Mouse (Mus musculus): ENCODE data around the gene Alad.

The Alad gene

GRCm38 (mm10) chr4:62517538-62518415 is 1.9 kb downstream of the Alad start:
- in situ Hi-C loops (cut with MboI, MseI): no loop called here

DNA sequence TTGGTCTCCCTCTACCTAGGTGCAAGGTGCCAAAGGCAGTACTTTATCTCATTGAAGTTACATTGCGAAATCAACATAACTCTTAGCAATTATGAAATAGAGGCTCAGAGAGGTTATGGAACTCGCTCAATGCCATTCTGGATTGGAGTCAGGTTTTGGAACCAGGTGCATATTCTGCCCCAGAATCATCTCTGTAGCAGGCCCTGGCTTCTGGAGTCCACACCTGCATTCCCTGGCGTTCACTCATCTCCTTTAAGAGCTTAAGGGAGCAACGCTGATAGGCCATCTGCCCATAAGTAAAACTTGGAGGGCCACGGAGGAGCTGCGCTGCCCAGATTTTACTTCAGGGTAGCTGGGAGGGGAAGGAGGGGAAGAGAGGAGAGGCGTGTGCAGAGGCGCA is 2.7 kb downstream of the Alad start:
- in situ Hi-C loops (cut with MboI, MseI): no loop called here

- in situ Hi-C loops (cut with MboI, MseI): no loop called here
Measured at GRCm38 (mm10) chr4:62516579-62516978, 3.1 kb downstream of the Alad start.

DNA sequence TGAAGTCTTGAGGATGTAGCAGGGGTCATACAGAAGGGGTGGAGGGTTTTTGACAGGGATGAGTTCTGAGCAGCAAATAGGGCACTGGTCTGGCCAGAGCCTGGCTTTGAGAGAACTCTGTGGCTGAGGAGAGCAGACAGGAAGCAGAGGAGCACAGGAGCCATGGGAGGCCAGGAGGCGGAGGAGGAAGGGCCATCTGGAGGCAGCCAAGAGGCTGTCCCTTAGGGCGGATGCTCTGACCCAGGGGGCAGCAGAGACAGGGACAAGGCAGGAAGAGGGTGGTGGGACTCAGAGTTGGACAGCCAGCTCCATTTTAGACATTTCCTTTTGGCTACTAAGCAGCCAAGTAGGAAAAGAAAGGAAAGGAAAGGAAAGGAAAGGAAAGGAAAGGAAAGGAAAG is 3.6 kb downstream of the Alad start:
- in situ Hi-C loops (cut with MboI, MseI): no loop called here

- in situ Hi-C loops (cut with MboI, MseI): no loop called here
Measured at GRCm38 (mm10) chr4:62515490-62515889, 4.2 kb downstream of the Alad start.

GRCm38 (mm10) chr4:62514995-62515394 is 4.7 kb downstream of the Alad start:
- in situ Hi-C loops (cut with MboI, MseI): no loop called here

DNA sequence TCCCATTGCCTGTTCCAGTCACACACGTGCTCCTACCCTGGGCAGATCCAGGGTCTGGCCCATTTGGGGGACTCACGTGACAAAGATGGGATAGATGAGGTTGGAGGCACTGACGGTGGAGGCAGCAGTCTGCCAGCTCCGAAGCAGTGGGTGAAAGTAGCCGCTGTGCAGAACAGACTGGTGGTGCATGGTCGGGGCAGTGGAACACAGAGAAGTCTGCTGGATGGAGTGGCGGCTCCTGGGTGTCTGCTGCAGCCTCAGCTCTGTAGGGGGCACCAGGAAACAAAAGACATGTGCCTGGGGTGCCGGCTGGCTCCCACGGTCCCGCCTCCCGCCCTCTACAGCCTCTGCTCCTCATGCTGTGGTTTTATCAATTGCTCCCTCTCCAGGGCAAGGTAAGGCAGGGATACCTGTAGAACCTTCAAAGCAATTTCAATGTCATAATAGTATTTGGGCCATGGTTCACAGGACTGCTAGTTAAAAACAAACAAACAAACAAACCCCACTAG is 5.7 kb downstream of the Alad start:
- in situ Hi-C loops (cut with MboI, MseI): no loop called here

DNA sequence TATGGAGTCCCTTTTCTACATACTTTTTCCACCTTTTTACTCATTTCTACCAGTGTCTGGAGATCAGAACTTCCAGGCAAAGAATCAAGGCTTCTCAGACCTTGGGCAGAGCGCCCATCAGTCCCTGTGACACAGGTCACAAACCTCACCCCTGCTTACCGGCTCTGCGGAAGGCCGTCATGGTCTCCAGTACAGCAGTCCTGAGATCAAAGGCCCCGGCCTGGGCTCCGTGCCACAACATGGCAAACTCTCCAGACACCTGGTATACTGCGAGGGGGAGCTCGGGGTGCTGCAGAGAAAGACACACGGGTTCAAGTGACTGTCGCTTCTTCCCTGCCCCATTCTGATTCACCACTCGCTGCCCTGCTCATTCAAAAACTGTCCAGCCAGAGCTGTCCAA is 9.8 kb downstream of the Alad start:
- in situ Hi-C loops (cut with MboI, MseI): no loop called here

DNA sequence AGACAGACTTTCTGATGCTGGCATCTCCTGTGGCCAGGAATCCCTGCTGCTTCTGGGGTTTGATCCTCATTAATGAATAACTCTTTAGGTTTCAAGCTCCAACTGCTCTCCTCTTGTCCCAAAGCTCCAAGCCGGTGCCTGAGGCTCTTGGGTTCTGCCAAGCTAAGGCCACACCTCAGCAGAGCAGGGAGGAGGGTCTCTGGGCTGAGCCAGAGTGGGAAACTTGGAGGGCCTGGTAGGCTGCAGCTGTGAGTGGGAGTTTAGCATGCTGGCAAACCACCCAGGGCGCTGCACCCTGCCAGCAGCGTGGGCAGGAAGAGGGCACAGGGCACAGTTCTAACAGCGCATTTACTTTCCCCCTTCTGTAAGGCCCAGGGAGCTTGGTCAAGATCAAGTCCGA is 10.9 kb downstream of the Alad start:
- in situ Hi-C loops (cut with MboI, MseI): no loop called here

GRCm38 (mm10) chr4:62506798-62507197 is 12.9 kb downstream of the Alad start:
- in situ Hi-C loops (cut with MboI, MseI): no loop called here

GRCm38 (mm10) chr4:62505991-62506390 is 13.7 kb downstream of the Alad start:
- in situ Hi-C loops (cut with MboI, MseI): no loop called here

GRCm38 (mm10) chr4:62503374-62503970 is 16.2 kb downstream of the Alad start, which contains the start of gene Hdhd3:
Gene Hdhd3 (minus strand): TSS chr4:62503467.
- in situ Hi-C loops (cut with MboI, MseI): no loop called here

DNA sequence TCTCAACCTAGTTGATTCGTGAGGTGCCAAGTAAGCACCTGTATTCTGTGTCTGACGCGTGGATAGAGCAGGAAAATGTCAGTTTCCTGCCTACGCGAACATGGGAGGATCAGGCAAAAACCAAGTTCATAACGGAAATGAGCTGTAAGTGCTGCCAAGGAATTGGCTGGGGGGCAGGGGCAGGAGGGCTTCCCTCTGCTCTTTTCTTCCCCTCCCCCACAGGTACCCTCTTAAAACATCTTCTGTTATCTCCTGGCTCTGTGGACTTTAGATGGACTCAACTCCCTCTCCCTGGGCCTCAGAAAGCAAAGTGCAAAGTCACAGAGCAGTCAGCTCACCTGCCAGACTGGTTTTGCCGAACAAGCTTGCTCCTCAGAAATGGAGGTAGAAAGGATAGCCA is 16.7 kb downstream of the Alad start:
- in situ Hi-C loops (cut with MboI, MseI): no loop called here

DNA sequence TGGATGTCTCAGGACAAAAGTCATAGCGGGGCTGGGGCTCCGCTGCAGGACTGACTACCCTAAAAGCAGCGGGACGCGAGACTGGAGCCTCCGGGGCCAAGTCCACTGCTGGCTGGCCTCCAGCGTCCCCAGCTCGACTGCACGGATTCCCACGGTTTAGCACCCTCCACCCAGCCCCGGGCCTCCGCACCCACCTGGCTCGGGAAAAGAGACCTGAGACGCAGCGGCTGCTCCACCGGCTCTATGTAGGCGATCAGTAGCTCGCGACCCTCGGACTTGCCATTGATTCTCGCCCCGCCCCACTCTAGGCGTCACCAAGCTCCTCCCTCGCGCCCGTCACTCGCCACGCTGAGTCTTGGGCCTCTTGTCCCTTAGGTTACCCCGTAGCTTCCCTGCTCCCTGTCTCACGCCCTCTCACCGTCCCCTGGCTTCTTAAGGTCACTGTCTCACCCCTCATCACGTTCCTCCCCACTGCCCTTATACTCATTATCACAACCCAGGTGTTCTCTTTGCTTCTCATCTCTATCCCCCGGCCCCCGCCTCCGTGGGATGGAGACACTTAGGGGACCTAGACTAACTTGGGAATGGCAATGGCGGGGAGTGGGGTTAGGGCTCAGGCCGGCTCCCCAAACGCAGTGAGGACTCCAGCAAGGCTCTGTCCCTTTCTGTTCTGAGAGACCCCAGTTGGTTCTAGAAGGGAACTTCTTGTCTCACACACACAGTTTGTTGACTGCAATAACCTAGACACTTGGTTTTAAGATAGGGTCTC is 17.6 kb downstream of the Alad start:
- in situ Hi-C loops (cut with MboI, MseI): no loop called here

DNA sequence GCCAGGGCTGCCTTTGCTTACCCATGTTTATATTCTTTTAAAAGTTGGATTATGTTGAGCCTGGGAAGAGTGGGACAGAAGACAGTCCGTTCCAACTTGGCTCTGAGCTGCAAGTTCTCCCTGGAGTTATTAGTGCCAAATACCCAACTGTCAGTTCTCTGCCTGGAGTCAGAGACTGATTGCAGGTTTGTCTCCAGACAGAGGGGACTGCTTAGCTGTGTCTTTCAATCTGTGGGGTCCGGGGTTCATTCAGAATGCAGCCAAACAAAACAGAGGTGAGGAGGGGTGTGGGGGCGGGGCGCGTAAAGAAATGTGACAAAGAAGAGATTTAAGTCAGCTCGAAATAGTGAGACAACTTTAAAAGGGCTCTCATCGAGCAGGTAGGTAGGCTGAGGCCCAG is 18.2 kb downstream of the Alad start:
- in situ Hi-C loops (cut with MboI, MseI): no loop called here

DNA sequence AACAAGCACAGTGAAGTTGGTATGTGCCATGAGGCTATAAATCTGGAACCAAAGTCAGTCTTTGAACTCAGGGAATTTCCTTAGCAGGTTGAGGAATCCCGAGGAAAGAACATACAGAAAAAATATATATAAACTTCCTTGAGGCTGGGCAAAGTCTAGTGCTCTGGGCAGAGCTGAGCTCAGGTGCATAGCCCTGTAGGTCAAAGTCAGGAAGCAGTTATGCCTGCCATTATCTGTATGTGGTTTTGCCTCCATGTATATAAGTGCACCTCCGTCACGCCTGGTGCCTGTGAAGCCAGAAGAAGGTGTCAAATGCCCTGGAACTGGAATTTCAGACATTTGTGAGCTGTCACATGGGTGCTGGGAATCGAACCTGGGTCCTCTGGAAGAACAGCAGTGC is 18.9 kb downstream of the Alad start:
- in situ Hi-C loops (cut with MboI, MseI): no loop called here

- in situ Hi-C loops (cut with MboI, MseI): no loop called here
Measured at GRCm38 (mm10) chr4:62496815-62497214, 22.9 kb downstream of the Alad start.

GRCm38 (mm10) chr4:62495946-62496345 is 23.8 kb downstream of the Alad start:
- in situ Hi-C loops (cut with MboI, MseI): no loop called here

DNA sequence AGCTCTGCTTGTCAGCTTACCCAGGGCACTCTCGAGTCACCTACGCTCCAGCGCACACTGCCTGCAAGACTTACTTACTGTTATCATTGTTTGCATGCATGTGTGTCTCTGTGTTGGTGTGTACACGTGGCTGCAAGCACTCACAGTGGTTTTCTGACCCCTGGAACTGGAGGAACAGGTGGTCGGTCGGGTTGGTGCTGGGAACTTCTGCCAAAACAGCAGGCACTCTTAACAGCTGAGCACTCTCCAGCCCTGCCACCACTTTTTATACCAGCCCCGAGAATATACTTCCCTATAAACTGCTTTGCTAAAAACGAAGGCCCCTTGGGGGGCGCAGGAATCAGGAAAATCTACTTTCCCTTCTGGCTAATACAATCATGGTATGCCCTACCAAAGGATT is 25.5 kb downstream of the Alad start:
- in situ Hi-C loops (cut with MboI, MseI): no loop called here

DNA sequence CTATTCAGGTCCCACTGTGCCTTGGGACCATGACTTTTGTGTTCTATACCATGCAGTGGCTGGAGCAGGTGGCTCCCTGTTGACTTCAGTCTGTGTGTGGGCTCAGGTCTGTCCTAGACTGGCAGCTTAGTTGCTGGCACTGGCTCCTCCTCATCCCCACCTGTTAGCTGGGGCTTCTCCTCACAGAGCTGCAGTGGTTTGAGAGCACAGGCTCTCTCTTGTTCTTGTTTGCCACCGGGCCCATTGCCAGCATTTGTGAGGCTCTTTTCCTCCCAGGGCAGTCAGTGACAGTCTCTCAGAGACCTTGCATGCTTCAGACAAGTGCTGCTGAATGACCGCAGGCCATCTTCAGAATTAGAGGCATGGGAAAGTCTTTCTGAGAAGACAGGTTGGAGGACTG is 27.0 kb downstream of the Alad start:
- in situ Hi-C loops (cut with MboI, MseI): no loop called here

- in situ Hi-C loops (cut with MboI, MseI): loop anchor here in 1 of 2 experiments (5.0 kb wide), 1 partner anchor 204 kb away; no protein-coding TSS in a partner anchor
Measured at GRCm38 (mm10) chr4:62487914-62488313, 31.8 kb downstream of the Alad start.

DNA sequence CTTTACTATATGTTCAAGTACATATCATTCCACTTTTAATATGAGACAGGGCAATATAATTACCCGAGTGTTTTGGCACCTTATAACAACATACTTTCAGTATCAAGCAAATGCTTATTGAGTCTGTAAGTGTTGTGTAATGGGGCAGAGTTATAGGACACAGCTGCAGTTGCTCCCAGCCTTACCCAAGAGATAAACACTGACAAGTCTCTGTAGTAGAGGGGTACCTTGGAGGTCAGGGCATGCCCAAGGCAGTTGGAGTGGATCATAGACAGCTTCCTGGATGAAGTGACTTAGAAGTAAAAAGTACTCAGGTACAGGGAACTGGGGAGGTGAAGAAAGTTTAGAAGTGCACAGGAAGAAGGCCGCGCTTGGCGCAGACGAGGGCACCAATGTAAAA is 32.5 kb downstream of the Alad start:
- in situ Hi-C loops (cut with MboI, MseI): loop anchor here in 1 of 2 experiments (5.0 kb wide), 1 partner anchor 205 kb away; no protein-coding TSS in a partner anchor

Measured in T-helper 17 cell (primary cell).